Mouse (Mus musculus) embryonic facial prominence, embryonic 14.5 days (tissue): Measurements from ENCODE around the gene Tmc4. TPM values are rescaled to one million over a fixed set of nuclear protein-coding genes. Genes with fewer than 3 reads are reported as not detected.

Experiments used
- ATAC-seq: fragments of 200-750 bp; cut with Nextera tagmentation; 2 replicates; pipeline ENCODE4 v1.8.0; 2017; ENCODE audit warnings: low read depth, moderate number of reproducible peaks, moderate TSS enrichment
- DNase-seq: peaks from one replicate; pipeline ENCODE4 v3.0.0-alpha.2; 2015; ENCODE audit warnings: low spot score
- H3K27ac ChIP-seq: fragments of 300-500 bp; sonication (generic); replicated peaks from 2 replicates; pipeline ENCODE4 v1.5.1; 2014; ENCODE audit warnings: low read depth, mild to moderate bottlenecking, low read length, moderate library complexity
- H3K27me3 ChIP-seq: fragments of 300-500 bp; sonication (generic); replicated peaks from 2 replicates; pipeline ENCODE4 v1.6.1; 2014; ENCODE audit warnings: low read length; ENCODE audit not compliant: control insufficient read depth, insufficient read depth
- H3K36me3 ChIP-seq: fragments of 300-500 bp; sonication (generic); 2 replicates; pipeline ENCODE4 v1.6.1; 2014; ENCODE audit warnings: low read length, mixed read lengths; ENCODE audit not compliant: control insufficient read depth, insufficient read depth
- H3K4me1 ChIP-seq: fragments of 300-500 bp; sonication (generic); 2 replicates; pipeline ENCODE4 v1.6.1; 2014; ENCODE audit warnings: antibody characterized with exemption, low read length; ENCODE audit not compliant: control insufficient read depth, insufficient read depth
- H3K4me2 ChIP-seq: fragments of 300-500 bp; sonication (generic); 2 replicates; pipeline ENCODE4 v1.6.1; 2014; ENCODE audit warnings: low read depth, mild to moderate bottlenecking, low read length, moderate library complexity, mixed read lengths
- H3K4me3 ChIP-seq: fragments of 300-500 bp; sonication (generic); 2 replicates; pipeline ENCODE4 v1.5.1; 2014; ENCODE audit warnings: low read depth, mild to moderate bottlenecking, low read length
- H3K9ac ChIP-seq: fragments of 300-500 bp; sonication (generic); 2 replicates; pipeline ENCODE4 v1.6.1; 2014; ENCODE audit warnings: low read depth, mild to moderate bottlenecking, low read length, moderate library complexity, mixed read lengths
- H3K9me3 ChIP-seq: fragments of 300-500 bp; sonication (generic); 2 replicates; pipeline ENCODE4 v1.6.1; 2016; ENCODE audit warnings: low read length; ENCODE audit not compliant: control insufficient read depth
- WGBS: fragments of 180-500 bp; shearing (Covaris S2); extraction: QIAGEN DNeasy Blood & Tissue Kit; methylation state at CpG from one replicate; pipeline ENCODE4 v1.1.7; 2014; 5-methylcytosine and 5-hydroxymethylcytosine counted together
- polyA plus RNA-seq: library from polyadenylated mRNA; unstranded; fragments of >200 nt; fragmentation: Nextera tagmentation; extraction: Ambion mirVana; gene quantifications from 2 replicates; pipeline ENCODE4 v1.2.1, GENCODE M21; 2014

The Tmc4 gene
- polyA plus RNA-seq, 1 experiment from 2014 or later = 7.6 TPM

DNA sequence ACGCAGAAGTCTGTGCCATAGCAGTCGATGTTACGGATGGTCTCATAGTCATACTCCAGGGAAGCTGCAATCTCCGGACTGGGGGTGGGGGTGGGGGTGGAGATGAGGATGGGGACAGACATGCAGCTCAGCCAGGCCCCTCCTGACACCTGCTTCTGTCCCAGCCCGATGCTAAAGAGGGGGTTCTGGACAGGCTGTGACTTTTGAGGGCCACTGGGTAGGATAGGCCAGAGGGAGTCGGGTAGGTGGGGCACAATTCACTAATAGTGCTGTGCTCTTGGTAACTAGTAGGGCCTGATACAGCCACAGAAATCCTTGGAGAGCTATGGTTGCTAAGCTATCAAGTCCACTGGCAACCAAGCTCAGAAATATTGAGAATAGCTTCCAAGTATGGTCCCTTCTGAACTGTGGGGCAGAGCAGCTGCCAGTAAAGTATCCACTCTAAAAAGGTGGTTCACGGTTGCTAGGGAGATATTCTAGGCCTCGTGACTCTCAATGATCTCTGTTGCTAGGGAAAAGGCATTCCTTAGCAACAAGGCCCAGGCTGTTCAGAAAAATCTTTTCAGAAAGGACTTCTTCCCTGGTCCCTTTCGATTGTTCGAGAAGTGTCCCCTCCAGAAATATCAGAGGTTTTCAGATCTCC lies 6.7 kb upstream of the Tmc4 start:
- H3K4me1 ChIP-seq = no peaks in the 10 kb centered on the region
- ATAC-seq (no peak), DNase-seq (no peak)
- H3K9ac ChIP-seq = no peak overlapping the region
- H3K27ac ChIP-seq = no peak overlapping the region
- no peaks in the 10 kb centered on the region for H3K27me3 ChIP-seq
- peaks cover 60% of the 10 kb centered on the region for H3K36me3 ChIP-seq
- 87% methylated on average over 10 of the region's 10 CpGs for WGBS
- H3K4me2 ChIP-seq = no peak overlapping the region
- no peak overlapping the region for H3K4me3 ChIP-seq
- H3K9me3 ChIP-seq = no peaks in the 10 kb centered on the region

DNA sequence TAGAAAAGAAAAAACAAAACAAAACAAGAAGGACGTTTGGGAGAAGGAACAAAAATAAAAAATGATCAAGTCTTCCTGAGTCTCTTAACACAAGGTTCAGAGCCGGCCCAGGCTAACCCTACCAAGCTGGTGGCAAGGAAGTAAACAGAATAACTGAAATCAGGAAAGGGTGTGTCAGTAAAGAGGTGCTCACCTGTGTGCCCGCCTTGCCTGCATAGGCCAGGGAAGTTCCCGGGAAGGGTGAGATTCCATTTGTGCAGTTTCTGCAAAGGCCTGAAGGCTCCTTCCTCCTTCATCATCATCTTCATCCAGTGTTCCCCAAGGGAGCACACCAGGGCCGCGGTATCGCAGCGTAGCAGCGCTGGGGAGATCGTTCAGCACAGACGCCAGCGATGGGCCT lies 982 bp downstream of the Tmc4 start:
- ATAC-seq = no peak
- Histone ChIP-seq H3K4me2 (no peak overlapping the region), H3K4me3 (no peak overlapping the region), H3K27me3 (no peaks in the 10 kb centered on the region), H3K9ac (0 out of 2 replicates have a peak overlapping the region, but pooled peaks have one; percentile 25), H3K36me3 (peaks cover 19% of the 10 kb centered on the region; the same call in 1 of the 2 replicates), H3K4me1 (no peaks in the 10 kb centered on the region), H3K27ac (no peak overlapping the region), H3K9me3 (no peaks in the 10 kb centered on the region)
- no peak for DNase-seq
- WGBS = 87% methylated on average over 12 of the region's 12 CpGs

DNA sequence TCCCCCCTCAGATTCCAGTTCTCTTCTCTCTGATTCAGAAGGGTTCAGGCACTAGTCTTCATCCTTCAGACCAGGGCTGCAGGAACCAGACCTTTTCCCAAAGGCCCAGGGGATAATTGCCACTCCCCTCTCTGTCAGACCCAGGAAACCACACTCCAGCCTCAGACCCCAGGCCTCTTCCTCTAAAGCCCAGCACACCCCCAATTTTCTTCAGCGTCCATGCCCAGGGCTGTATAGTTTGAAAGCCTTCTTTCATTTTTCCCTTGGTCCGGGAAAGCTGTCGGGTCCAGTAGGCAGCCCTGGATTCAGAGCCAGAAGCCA lies 2.2 kb downstream of the Tmc4 start:
- Histone ChIP-seq H3K27ac (no peak overlapping the region), H3K4me3 (no peak overlapping the region), H3K36me3 (peaks cover 16% of the 10 kb centered on the region; the same call in 1 of the 2 replicates), H3K4me1 (no peaks in the 10 kb centered on the region), H3K4me2 (no peak overlapping the region), H3K9me3 (no peaks in the 10 kb centered on the region), H3K27me3 (no peaks in the 10 kb centered on the region), H3K9ac (no peak overlapping the region)
- ATAC-seq (no peak), DNase-seq (no peak)
- WGBS = 69% methylated on average over 3 of the region's 3 CpGs

DNA sequence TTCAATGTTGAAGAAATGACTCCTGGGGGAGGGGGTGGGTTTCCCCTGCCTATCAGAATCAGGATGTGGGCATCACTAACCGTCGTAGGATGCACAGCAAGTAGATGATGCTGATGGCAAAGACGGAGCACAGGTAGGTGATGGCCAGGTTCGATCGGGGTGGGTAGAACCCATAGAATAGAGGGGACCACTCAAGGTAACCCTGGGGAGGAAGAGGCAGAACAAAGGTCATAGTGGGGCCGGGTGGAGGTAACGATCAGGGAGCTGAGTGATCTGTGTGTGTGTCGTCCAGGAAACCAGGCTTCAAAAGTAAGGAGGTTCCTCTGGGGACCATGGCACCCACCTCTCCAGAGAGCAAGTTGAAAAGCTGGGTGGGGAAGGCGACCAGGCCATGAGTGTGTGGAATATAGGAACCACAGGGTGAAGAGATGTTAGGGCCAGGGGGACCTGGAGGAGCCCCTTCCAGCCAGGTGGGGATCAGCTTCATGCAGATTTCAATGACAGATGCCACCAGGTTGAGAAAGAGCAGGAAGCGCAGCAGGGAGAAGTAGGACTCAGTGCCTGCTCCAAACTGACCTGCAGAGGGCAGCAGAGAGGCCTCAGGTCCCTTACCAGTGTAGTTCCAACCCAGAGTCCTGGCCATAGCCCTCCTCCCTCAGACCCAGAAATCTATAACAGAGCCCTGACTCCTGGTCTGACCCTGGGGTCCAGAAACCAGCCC lies 2.7 kb downstream of the Tmc4 start:
- Histone ChIP-seq H3K9ac (no peak overlapping the region), H3K9me3 (no peaks in the 10 kb centered on the region), H3K27me3 (no peaks in the 10 kb centered on the region), H3K4me1 (no peaks in the 10 kb centered on the region), H3K4me2 (no peak overlapping the region), H3K4me3 (no peak overlapping the region), H3K27ac (no peak overlapping the region), H3K36me3 (peaks cover 14% of the 10 kb centered on the region; the same call in 1 of the 2 replicates)
- ATAC-seq = peak; percentile 78
- WGBS = 71% methylated on average over 10 of the region's 10 CpGs
- peak; percentile 77 for DNase-seq

DNA sequence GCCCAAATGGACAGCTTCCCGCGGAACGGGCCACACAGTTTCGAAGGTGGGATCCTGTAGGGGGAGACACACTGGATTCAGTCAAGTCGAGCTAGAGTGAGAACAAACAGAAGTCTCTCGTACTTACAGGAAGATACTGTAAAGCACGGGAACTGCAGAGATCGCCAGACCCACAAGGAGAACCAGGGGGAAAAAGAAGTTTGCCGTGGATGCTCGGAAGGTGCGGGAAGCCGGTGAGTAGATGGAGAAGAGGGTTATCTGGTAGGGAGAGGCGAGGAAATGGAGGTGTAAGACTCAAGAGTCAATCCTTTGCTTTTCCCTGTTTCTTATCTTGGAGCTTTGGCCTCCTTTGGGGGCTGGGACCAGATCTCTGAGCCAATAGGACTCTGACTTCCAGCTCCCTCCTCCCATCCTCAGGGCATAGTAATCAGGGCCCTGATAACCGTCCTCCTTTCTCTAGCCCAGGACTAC lies 10.4 kb downstream of the Tmc4 start:
- DNase-seq (peak; percentile 10), ATAC-seq (no peak)
- H3K27me3 ChIP-seq = no peaks in the 10 kb centered on the region
- no peak overlapping the region for H3K27ac ChIP-seq
- H3K4me3 ChIP-seq = peak overlapping the region; percentile 9; the same call in 1 of the 2 replicates
- H3K4me2 ChIP-seq = peak overlapping the region; percentile 13; the same call in 1 of the 2 replicates
- no peak overlapping the region for H3K9ac ChIP-seq
- peaks cover 18% of the 10 kb centered on the region for H3K36me3 ChIP-seq
- WGBS = 24% methylated on average over 14 of the region's 14 CpGs
- H3K9me3 ChIP-seq = no peaks in the 10 kb centered on the region
- H3K4me1 ChIP-seq = peaks cover 13% of the 10 kb centered on the region

DNA sequence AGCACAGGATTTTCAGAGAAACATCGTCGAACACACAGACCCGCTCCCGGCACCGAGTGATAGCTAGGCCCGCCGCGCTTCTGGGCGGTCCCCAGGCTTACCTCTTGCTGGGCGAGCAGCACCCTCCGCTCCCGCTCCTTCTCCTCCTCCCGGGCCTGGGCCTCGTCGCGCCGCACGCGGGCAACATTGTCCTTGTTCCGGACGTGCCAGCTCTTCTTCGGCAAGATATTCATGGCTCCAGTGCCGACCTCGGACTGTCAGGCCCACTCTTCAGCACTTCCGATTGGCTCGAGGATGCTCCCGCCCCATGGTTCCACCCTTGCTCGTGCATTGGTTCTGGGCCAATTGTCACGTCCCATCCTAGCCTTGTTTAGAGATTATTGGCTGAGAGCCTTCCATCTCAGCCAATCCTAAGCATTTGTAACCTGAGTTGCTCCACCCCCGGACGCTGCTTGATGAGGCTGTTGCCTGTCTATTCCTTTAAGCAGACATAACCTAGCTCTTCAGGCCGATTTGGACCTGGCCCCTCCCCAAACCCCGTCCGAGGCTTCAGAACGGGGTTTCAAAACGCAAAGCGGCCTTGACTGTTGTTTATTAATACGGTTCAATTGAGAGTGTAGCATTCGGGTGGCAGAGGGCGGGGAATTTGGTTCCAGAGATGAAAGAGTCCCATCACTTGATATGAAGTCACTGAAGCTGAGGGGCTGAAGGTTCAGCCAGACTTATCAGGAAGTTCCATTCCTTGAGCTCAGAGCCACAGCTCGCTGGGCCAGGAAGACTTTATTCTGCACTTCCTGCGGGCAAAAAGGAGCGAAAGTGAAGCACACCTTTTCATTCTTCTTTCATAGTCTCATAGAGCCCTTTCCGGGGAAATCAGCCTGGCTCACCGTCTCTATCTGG lies 11.9 kb downstream of the Tmc4 start, which contains the start of gene Leng1:
Leng1 (minus strand) TSS at position 626 of the 900 bp plus-strand sequence.
- Histone ChIP-seq H3K9ac (peak within 1 kb of the TSS; percentile 85), H3K27ac (peak within 1 kb of the TSS; percentile 88), H3K4me3 (peak within 1 kb of the TSS; percentile 77), H3K27me3 (no peaks in the 10 kb centered on the region), H3K9me3 (no peaks in the 10 kb centered on the region), H3K4me1 (peaks cover 13% of the 10 kb centered on the region), H3K36me3 (peaks cover 32% of the 10 kb centered on the region), H3K4me2 (peak within 1 kb of the TSS; percentile 78)
- DNase-seq (peak; percentile 100), ATAC-seq (peak; percentile 99)
- 5% methylated on average over 27 of the region's 45 CpGs for WGBS

DNA sequence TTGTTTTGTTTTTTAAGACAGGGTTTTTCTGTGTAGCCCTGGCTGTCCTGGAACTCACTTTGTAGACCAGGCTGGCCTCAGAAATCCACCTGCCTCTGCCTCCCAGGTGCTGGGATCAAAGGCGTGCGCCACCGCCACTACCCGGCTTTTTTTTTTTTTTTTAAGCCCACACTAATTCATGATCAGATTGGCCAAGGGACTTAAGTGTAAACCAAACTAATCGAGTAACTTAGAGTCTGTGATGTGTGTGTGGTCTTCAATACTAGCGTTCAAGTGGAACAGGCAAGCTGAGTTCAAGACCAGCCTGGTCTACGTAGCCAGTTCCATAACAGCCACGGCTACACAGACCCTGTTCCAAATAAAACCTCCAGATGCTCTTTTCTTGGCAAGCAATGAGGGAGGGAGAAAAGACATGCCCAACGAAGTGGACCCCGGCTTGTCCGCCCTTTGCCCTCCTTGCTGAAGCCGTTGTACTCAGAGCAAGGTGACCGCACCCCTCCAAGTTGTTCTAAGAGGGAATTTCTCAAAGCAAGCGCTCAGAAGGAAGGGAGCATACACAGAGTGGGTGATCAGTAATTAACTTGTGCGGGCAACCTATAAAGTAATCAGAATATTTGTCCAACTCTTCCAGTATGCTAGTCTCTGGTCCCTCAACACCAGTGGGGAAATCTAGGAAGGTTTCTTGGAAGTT lies 12.7 kb downstream of the Tmc4 start:
- 27% methylated on average over 15 of the region's 15 CpGs for WGBS
- H3K27ac ChIP-seq = peak overlapping the region; percentile 88
- peaks cover 13% of the 10 kb centered on the region for H3K4me1 ChIP-seq
- peak overlapping the region; percentile 85 for H3K9ac ChIP-seq
- ATAC-seq (peak; percentile 24), DNase-seq (peak; percentile 19)
- H3K4me3 ChIP-seq = peak overlapping the region; percentile 77
- no peaks in the 10 kb centered on the region for H3K27me3 ChIP-seq
- H3K36me3 ChIP-seq = peaks cover 40% of the 10 kb centered on the region
- no peaks in the 10 kb centered on the region for H3K9me3 ChIP-seq
- peak overlapping the region; percentile 78 for H3K4me2 ChIP-seq

DNA sequence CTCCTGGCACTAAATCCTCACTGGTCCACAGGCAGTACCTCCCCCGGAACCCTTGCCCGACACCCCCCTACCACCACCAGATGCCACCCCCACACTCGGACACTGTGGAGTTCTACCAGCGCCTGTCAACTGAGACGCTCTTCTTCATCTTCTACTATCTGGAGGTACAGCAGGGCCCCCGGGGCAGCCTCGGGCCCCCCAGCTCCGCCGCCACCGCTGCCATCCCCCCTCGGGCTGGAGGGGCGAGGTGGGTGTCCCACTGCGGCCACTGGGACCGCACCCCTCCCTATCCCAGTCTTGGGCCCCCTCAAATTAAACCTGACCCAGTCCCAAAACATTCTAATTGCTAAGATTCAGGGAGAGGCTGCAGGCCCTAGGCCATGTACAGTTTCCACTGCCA lies 18.8 kb downstream of the Tmc4 start:
- 97% methylated on average over 7 of the region's 14 CpGs for WGBS
- ATAC-seq = no peak
- H3K4me1 ChIP-seq = peaks cover 3% of the 10 kb centered on the region; the same call in 1 of the 2 replicates
- peaks cover 99% of the 10 kb centered on the region for H3K36me3 ChIP-seq
- no peak overlapping the region for H3K4me2 ChIP-seq
- H3K27me3 ChIP-seq = no peaks in the 10 kb centered on the region
- no peak overlapping the region for H3K27ac ChIP-seq
- DNase-seq = no peak
- no peak overlapping the region for H3K4me3 ChIP-seq
- H3K9ac ChIP-seq = no peak overlapping the region
- no peaks in the 10 kb centered on the region for H3K9me3 ChIP-seq
